31 mouse cellular contexts compared by ENCODE assay signal in genomic region chr5:17275346-17275745, GRCm38 (mm10).
"Had no signal": no experiment of that assay in that cellular context is flagged by ENCODE, and none has a peak within 500 bp of the region (broad histone marks: within the 10 kb centered on the region; RNA-seq: fewer than 3 reads in every experiment).

No protein-coding gene starts in this region.

- H3K4me1 ChIP-seq: limb, embryonic 10.5 days; limb, embryonic 12.5 days; limb, embryonic 15.5 days; liver, embryonic 12.5 days; liver, embryonic 13.5 days; liver, embryonic 15.5 days; megakaryocyte, embryonic 14.5 days; midbrain, embryonic 10.5 days; midbrain, embryonic 12.5 days; midbrain, embryonic 13.5 days; midbrain, embryonic 15.5 days; neural tube, embryonic 12.5 days had no signal

- H3K4me3 ChIP-seq: limb, embryonic 10.5 days; limb, embryonic 12.5 days; limb, embryonic 13.5 days; limb, embryonic 15.5 days; liver, embryonic 12.5 days; liver, embryonic 13.5 days; liver, embryonic 15.5 days; lung, embryonic 15.5 days; megakaryocyte, embryonic 14.5 days; midbrain, embryonic 10.5 days; midbrain, embryonic 12.5 days; midbrain, embryonic 13.5 days; midbrain, embryonic 15.5 days; myocyte; neural tube, embryonic 12.5 days; neural tube, embryonic 13.5 days had no signal

- DNase-seq: left cerebral cortex, postnatal 4 days; liver; liver, embryonic 13.5 days; liver, postnatal 0 days; lung, adult 2 months; lung, embryonic 14.5 days; lung, postnatal 10 days; lung, postnatal 14 days; lung, postnatal 4 days; midbrain, embryonic 14.5 days had no signal

- H3K27me3 ChIP-seq: limb, embryonic 12.5 days; limb, embryonic 13.5 days; limb, embryonic 15.5 days; liver, embryonic 12.5 days; liver, embryonic 13.5 days; liver, embryonic 15.5 days; lung, embryonic 15.5 days; megakaryocyte, embryonic 14.5 days; midbrain, embryonic 12.5 days; midbrain, embryonic 13.5 days; midbrain, embryonic 15.5 days; neural tube, embryonic 12.5 days; neural tube, embryonic 13.5 days had no signal

- H3K4me2 ChIP-seq: limb, embryonic 12.5 days; limb, embryonic 13.5 days; limb, embryonic 15.5 days; liver, embryonic 11.5 days; liver, embryonic 12.5 days; liver, embryonic 13.5 days; liver, embryonic 15.5 days; lung, embryonic 14.5 days; lung, embryonic 15.5 days; midbrain, embryonic 11.5 days; midbrain, embryonic 12.5 days; midbrain, embryonic 13.5 days; midbrain, embryonic 15.5 days; neural tube, embryonic 12.5 days; neural tube, embryonic 13.5 days had no signal

- ATAC-seq: liver, embryonic 12.5 days; liver, postnatal 0 days; lung, postnatal 0 days; midbrain, embryonic 13.5 days; midbrain, embryonic 15.5 days; midbrain, embryonic 16.5 days had no signal

- H3K9me3 ChIP-seq: limb, embryonic 10.5 days; limb, embryonic 12.5 days; limb, embryonic 13.5 days; limb, embryonic 15.5 days; liver, embryonic 12.5 days; liver, embryonic 13.5 days; liver, embryonic 15.5 days; lung, embryonic 15.5 days; megakaryocyte, embryonic 14.5 days; midbrain, embryonic 10.5 days; midbrain, embryonic 12.5 days; midbrain, embryonic 13.5 days; midbrain, embryonic 15.5 days; neural tube, embryonic 12.5 days; neural tube, embryonic 13.5 days had no signal

- H3K36me3 ChIP-seq: limb, embryonic 10.5 days; limb, embryonic 12.5 days; limb, embryonic 13.5 days; limb, embryonic 15.5 days; liver, embryonic 12.5 days; liver, embryonic 13.5 days; liver, embryonic 15.5 days; lung, embryonic 15.5 days; midbrain, embryonic 10.5 days; midbrain, embryonic 12.5 days; midbrain, embryonic 13.5 days; midbrain, embryonic 15.5 days; neural tube, embryonic 12.5 days; neural tube, embryonic 13.5 days had no signal

- H3K27ac ChIP-seq: limb, embryonic 10.5 days; limb, embryonic 12.5 days; limb, embryonic 13.5 days; limb, embryonic 15.5 days; liver, embryonic 12.5 days; liver, embryonic 13.5 days; liver, embryonic 14.5 days; liver, embryonic 15.5 days; lung, embryonic 15.5 days; macrophage; midbrain, embryonic 10.5 days; midbrain, embryonic 12.5 days; midbrain, embryonic 13.5 days; midbrain, embryonic 15.5 days; neural tube, embryonic 12.5 days; neural tube, embryonic 13.5 days had no signal

- H3K9ac ChIP-seq: limb, embryonic 12.5 days; limb, embryonic 13.5 days; limb, embryonic 15.5 days; liver, embryonic 12.5 days; liver, embryonic 13.5 days; liver, embryonic 14.5 days; liver, embryonic 15.5 days; liver, postnatal 0 days; lung, embryonic 14.5 days; lung, embryonic 15.5 days; midbrain, embryonic 12.5 days; midbrain, embryonic 13.5 days; midbrain, embryonic 15.5 days; neural tube, embryonic 12.5 days; neural tube, embryonic 13.5 days had no signal
